Mouse (Mus musculus) brain, adult 2 months (tissue): ENCODE measurements at regions not wholly inside any gene's neighbourhood (a gene's known extent, or its start where the extent isn't known, plus 50 kb on each side); places are given as distances from the start of the nearest gene placed in this dataset.

Experiments
- DNase-seq: peaks from one replicate; pipeline ENCODE4 v3.0.0; 2011; ENCODE audit warnings: low read depth, low spot score

- peak; percentile 71 for DNase-seq
Measured at GRCm38 (mm10) chr9:113181182-113181581, 526.9 kb downstream of the Pdcd6ip start.

DNA sequence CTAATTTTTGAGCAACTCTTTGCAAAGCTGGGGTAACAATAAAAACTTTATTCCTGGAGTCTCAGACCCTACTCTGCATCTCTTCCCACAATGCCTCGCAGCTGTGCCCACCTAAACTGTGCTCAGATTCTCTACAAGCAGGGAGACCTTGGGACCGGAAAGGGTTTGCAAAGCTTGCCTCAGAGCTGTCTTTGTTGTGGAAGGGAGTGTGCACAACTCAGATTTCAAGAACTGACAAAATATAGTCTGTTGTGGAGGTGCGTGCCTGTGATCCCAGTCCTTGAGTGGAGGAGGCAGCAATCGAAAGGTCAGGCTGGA, 530.2 kb downstream of the Pdcd6ip start:
- no peak for DNase-seq

DNA sequence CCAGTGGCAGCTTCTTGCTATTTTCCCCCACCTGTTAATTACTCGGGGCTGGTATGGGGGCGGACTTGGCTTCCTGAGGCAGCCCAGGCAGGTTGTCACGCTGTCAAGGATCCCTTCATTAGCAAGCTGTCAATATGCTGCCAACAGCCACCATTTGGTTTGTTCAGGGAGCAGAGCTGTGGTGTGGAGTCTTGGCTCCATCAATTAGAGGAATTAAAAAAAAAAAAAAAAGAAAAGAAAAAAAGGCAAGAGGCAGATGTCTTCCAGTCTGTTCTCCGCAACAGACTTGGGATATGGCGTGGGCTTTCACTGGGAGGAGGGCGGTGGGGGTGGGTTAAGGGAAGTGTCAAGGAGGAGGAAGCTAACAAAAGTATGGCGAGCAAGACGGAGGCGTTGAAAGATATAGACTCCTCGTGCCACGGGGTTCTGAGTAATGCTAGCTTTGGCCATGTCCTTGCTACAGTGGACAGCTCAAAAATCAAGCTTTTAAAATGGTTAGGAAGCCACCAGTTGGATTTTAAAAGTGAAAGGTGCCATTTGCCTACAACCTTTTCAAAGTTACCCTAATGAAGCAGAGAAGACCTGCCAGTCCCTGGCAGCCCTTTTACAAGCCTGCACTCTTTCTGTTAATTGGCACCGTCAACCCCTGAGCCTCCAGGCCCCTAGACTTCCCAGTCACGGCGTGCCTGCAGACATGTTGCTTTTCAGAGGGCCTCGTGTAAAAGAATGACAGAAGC, 530.7 kb downstream of the Pdcd6ip start:
- peak; percentile 98 for DNase-seq

DNA sequence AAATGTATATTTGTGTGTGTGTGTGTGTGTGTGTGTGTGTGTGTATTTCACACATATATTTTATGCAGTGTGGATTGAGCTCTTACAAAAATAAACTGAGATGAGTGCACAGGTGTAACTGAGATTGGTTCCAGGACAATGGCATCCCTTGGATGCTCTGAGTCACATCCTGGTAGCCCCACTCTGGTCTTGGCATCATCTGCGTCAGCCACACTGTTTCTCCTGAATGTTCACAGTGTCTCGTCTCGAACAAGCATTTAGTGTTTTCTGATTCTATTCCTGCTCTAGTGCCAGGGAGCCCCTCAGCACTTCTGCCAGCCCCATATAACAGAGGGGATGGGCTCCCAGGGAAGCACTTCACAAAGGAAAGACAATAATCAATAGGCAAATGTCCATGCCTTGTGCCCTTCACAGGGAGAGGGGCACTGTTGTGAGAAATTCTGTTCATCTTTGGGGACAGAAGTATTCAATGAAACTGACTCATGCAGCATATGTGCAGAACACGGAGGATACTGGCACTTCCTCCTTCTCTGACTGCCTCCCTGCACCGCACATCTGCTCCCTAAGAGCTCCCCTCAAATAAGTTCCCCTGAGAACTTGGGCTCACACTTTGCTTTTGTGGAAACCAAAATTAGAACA, 536.2 kb downstream of the Pdcd6ip start:
- peak; percentile 92 for DNase-seq

DNA sequence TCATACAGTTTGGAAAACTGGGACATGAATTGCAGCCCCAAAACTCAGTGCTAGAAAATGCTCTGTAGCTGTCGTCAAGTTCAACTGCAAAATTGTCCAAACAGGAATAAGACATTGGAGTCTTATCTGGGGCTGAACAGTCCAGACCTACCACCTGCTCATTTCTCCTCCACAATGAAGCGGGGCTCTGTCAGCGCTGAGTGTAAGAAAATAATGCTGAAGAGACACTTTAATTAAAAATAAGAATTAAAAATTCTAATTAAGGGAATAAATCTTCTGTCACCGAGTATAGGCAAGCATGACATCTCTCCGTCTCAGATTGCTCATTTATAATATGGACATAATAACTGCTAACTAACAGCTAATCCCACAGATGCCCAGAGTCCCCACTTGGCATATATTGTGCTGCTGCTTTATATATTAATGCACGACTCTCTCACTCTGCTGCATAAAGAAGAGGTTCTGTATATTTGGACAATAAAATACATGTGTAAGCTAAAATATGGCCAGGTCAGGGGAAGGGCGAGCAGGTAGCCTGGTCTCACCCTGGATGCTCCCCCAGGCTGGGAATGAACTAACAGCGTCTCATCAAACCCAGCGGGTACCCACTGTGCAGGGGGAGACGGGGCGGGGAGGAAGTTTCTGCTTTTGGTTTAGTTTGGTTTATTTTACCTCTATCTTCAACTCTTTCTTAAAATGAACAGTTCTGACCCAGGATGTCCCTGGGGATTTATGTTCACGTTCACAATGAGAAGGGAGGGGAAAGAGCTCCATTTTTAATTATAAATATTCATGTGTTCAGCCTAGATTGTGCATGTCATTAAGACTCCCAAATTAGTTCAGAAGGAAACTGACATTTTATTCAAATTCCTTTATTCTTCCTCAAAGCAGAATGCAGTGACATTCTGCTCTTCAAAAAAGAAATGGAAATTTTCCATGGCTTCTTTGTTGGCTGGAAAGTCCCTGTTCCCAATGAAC, 544.9 kb downstream of the Pdcd6ip start:
- DNase-seq, result peak; percentile 28

- DNase-seq, result no peak
Measured at GRCm38 (mm10) chr9:113160011-113160410, 548.0 kb downstream of the Pdcd6ip start.

DNA sequence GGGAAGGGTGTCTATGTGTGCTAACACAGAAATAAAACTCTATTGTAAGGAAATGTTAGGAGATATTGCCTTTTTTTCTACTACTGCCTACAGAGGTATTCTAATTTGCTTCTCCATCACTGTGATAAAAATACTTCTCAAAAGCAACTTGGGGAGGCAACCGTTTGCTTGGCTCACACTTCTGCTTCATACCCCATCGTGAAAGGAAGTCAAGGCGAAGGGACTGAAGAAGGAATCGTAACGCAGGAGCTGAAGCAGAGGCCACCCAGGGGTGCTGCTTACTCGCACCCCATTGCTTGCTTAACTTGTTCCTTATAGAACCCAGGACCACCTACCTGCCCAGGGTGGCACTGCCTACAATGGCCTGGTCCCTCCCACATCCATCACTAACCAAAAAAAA, 550.0 kb downstream of the Pdcd6ip start:
- DNase-seq, result peak; percentile 66

DNA sequence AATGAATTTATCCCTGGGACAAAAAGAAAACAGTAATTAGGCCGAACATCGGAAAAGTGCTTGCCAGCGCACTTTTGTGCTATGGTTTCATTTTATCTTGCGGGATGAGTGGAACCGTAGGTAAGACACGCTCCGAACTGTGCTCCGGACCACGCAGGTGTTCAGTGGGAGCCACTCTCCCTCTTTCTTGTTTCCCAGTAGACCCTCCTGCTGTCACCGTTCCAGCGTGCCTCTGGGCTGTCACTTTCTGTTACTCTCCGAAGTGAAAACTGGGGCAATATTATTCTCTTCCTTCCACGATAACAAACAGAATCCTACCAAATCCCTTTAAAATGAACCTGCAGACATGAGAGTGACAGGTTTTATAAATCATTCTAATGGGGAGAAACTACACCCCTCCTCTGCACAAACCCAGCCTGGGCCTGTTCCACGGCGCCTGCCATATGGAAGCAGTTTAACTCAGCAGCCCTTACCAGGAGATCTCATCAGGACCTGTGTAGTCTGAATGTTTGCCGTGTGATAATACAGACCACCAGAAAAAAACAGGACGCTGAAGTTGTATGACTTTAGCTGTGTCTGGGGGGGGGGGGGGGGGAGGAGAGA, 550.5 kb downstream of the Pdcd6ip start:
- DNase-seq, result peak; percentile 51

GRCm38 (mm10) chr9:113156707-113157106, 551.4 kb downstream of the Pdcd6ip start:
- no peak for DNase-seq

DNA sequence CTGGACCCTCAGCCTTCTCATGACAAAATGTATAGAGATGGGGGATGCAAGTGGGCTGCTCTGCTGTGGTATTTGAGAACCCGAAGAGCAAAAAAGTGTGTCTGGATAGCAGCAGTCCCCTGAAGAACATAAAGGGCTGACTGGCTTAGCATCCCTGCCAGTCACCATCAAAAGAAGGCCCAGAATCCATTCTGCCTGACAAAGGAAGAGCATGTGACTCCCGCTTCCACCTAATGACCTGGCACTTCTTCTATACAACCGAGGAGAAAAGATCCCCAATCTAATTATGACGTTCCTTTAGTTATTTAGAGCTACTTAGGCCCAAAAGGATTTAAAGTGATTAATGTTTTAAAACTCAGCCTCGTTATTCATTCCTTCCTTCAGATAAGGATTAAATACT, 559.0 kb downstream of the Pdcd6ip start:
- no peak for DNase-seq

GRCm38 (mm10) chr9:113146571-113146970, 561.5 kb downstream of the Pdcd6ip start:
- DNase-seq, result no peak

GRCm38 (mm10) chr9:113145036-113145435, 563.0 kb downstream of the Pdcd6ip start:
- DNase-seq, result no peak

GRCm38 (mm10) chr9:113134611-113135010, 573.4 kb downstream of the Pdcd6ip start:
- DNase-seq, result peak; percentile 40

- DNase-seq, result peak; percentile 27
Measured at GRCm38 (mm10) chr9:113123004-113123692, 584.9 kb downstream of the Pdcd6ip start.

- no peak for DNase-seq
Measured at GRCm38 (mm10) chr9:113122253-113122749, 585.8 kb downstream of the Pdcd6ip start.

DNA sequence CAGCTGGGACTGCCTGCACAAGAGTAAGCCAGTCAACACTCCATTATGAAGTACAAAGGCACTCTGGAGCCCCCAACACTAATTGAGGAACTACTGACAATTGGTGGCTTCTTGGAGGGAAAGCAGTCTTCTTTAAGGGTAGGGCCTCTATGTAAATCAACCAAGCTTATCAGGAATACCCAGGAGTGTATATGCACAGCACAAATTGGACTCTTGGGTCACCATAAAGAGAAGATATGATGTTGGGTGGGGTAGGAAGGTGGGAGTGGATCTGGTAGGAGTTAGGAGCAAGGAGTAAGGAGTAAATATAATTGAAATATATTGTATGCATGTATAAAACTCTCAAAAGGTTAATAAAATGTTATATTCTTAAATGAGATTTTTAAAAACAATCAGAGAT, 587.7 kb downstream of the Pdcd6ip start:
- no peak for DNase-seq

DNA sequence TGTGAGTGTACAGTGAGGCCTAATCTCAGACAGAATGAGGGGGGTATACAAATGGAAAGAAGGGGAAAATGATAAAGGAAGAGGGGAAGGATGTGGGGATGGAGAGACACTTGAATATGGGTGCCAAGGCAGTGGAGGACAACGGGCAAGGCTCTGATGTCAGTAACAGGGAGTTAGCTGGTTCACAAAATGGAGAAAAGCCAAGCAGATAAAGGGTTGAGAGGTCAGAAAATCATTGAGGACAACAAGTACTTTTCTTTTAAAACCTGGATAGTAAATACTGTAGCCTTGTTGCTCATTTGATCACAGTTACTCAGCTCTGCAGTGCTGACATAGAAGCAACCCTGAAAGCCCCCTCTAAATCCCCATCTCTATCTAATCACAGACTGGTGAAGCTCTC, 588.3 kb downstream of the Pdcd6ip start:
- no peak for DNase-seq

- no peak for DNase-seq
Measured at GRCm38 (mm10) chr9:113115576-113115975, 592.5 kb downstream of the Pdcd6ip start.

- DNase-seq, result no peak
Measured at GRCm38 (mm10) chr9:113112753-113113152, 595.3 kb downstream of the Pdcd6ip start.

DNA sequence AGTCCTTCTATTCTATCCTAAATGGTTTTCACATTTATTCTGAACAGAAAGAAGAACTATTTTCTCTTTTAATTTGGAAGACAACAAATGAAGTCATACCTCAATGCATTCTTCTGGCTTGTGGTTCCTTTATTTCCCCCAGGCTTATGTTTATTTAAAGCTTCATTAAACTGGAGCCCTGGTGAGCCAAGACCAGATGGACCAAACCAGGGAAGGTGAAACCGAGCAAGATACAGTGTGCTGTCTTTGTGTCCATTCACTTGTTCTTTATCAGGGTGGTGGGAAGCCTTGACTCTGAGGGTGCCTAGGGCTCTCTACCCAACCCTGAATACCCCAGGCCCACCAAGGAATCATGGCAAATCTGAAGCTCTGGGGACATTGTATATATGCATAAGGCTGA, 606.3 kb downstream of the Pdcd6ip start:
- DNase-seq, result peak; percentile 52

DNA sequence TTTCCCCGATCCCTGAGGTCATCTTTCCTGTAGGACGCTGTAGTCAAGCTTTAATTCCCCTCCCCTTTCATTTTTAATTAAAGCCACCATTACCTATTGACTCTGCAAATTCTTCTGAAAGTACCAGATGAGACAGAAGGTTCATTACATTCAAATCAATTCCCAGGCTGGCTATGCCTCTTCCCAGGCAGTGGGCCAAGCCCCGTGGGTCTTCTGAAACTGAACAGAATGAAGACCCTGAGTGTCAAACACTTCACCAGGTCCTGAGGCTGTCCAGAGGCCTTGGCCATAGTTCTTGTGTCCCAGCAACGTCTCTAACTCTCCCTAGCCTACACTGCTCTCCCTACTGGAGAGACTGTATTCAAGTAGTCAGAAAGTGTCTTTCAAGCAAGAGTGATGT, 607.4 kb downstream of the Pdcd6ip start:
- no peak for DNase-seq
